ENCODE assay signal across 11 mouse cellular contexts in genomic region chr5:113334621-113335530, GRCm38 (mm10). TPM values are rescaled to one million over a fixed set of nuclear protein-coding genes. Genes with fewer than 3 reads are reported as not detected.
DNase-seq lines count a peak whose midpoint lies in the region; ATAC-seq lines count a peak whose summit lies in the region.
"Had no signal": no experiment of that assay in that cellular context is flagged by ENCODE, and none has a peak within 500 bp of the region (broad histone marks: within the 10 kb centered on the region; RNA-seq: fewer than 3 reads in every experiment).

No protein-coding gene starts in this region.

- DNase-seq in lung, adult 18-20 months, result no peak
- peak; percentile 26 for DNase-seq in forebrain, embryonic 10.5 days (ENCODE audit: extremely low spot score, low spot score)
- no peak for DNase-seq in adrenal gland, adult 8-10 months
- DNase-seq: gastrocnemius, postnatal 10 days had no signal

- H3K9ac ChIP-seq in lung, embryonic 15.5 days, result no peak overlapping the region
- no peak overlapping the region for H3K9ac ChIP-seq in intestine, embryonic 15.5 days
- no peak overlapping the region for H3K9ac ChIP-seq in neural tube, embryonic 15.5 days (replicated peaks)

- no peaks in the 10 kb centered on the region for H3K36me3 ChIP-seq in lung, embryonic 15.5 days
- H3K36me3 ChIP-seq in forebrain, embryonic 10.5 days (replicated peaks), result no peaks in the 10 kb centered on the region
- H3K36me3 ChIP-seq in intestine, embryonic 15.5 days, result no peaks in the 10 kb centered on the region
- H3K36me3 ChIP-seq in neural tube, embryonic 15.5 days, result no peaks in the 10 kb centered on the region

- ATAC-seq in lung, embryonic 15.5 days (ENCODE audit: borderline replicate concordance, extremely low read depth, low FRiP score, low TSS enrichment), result no peak
- no peak for ATAC-seq in intestine, embryonic 15.5 days
- ATAC-seq in neural tube, embryonic 15.5 days (ENCODE audit: low FRiP score), result no peak
- ATAC-seq in frontal cortex, adult (ENCODE audit: low TSS enrichment), result no peak
- ATAC-seq in inflammation-experienced regulatory T-cells, adult 6 months, result no peak
- ATAC-seq: Patski had no signal

- peaks cover 6% of the 10 kb centered on the region; the same call in 1 of the 2 replicates for H3K4me1 ChIP-seq in lung, embryonic 15.5 days
- peaks cover 23% of the 10 kb centered on the region for H3K4me1 ChIP-seq in forebrain, embryonic 10.5 days
- H3K4me1 ChIP-seq in intestine, embryonic 15.5 days (replicated peaks), result peaks cover 13% of the 10 kb centered on the region
- H3K4me1 ChIP-seq in neural tube, embryonic 15.5 days, result peaks cover 20% of the 10 kb centered on the region

- no peaks in the 10 kb centered on the region for H3K9me3 ChIP-seq in lung, embryonic 15.5 days
- peaks cover 4% of the 10 kb centered on the region; the same call in 1 of the 2 replicates for H3K9me3 ChIP-seq in forebrain, embryonic 10.5 days
- H3K9me3 ChIP-seq in intestine, embryonic 15.5 days, result no peaks in the 10 kb centered on the region
- no peaks in the 10 kb centered on the region for H3K9me3 ChIP-seq in neural tube, embryonic 15.5 days (replicated peaks)

- peak overlapping the region; percentile 34 for H3K4me2 ChIP-seq in lung, embryonic 15.5 days
- H3K4me2 ChIP-seq in intestine, embryonic 15.5 days (replicated peaks), result peak overlapping the region; percentile 61
- H3K4me2 ChIP-seq in neural tube, embryonic 15.5 days, result peak overlapping the region; percentile 42

- no peak overlapping the region for H3K27ac ChIP-seq in lung, embryonic 15.5 days
- peak overlapping the region; percentile 35; the same call in 1 of the 2 replicates for H3K27ac ChIP-seq in forebrain, embryonic 10.5 days
- H3K27ac ChIP-seq in intestine, embryonic 15.5 days, result no peak overlapping the region
- H3K27ac ChIP-seq in neural tube, embryonic 15.5 days (replicated peaks), result no peak overlapping the region

- H3K27me3 ChIP-seq in lung, embryonic 15.5 days, result peaks cover 67% of the 10 kb centered on the region
- peaks cover 81% of the 10 kb centered on the region for H3K27me3 ChIP-seq in forebrain, embryonic 10.5 days (ENCODE audit: poor library complexity, severe bottlenecking)
- peaks cover 63% of the 10 kb centered on the region for H3K27me3 ChIP-seq in intestine, embryonic 15.5 days (replicated peaks)
- H3K27me3 ChIP-seq in neural tube, embryonic 15.5 days (replicated peaks), result peaks cover 63% of the 10 kb centered on the region

- H3K4me3 ChIP-seq in lung, embryonic 15.5 days, result peak overlapping the region; percentile 18; the same call in 1 of the 2 replicates
- H3K4me3 ChIP-seq in forebrain, embryonic 10.5 days, result peak overlapping the region; percentile 46
- H3K4me3 ChIP-seq in intestine, embryonic 15.5 days (replicated peaks), result peak overlapping the region; percentile 26
- H3K4me3 ChIP-seq in neural tube, embryonic 15.5 days (replicated peaks), result no peak overlapping the region; the same call in 1 of the 2 replicates

- WGBS in lung, embryonic 15.5 days, result 5% methylated on average over 34 of the region's 34 CpGs
- WGBS in forebrain, embryonic 10.5 days, result 7% methylated on average over 34 of the region's 34 CpGs
- WGBS in intestine, embryonic 15.5 days, result 7% methylated on average over 34 of the region's 34 CpGs
- WGBS in neural tube, embryonic 15.5 days, result 10% methylated on average over 34 of the region's 34 CpGs

RNA-seq across cellular contexts. Expression of gene Aym1, which starts 22.2 kb away (rescaled TPM):
- polyA plus RNA-seq in lung, embryonic 15.5 days (2015; fragmentation: Nextera tagmentation; extraction: Ambion mirVana), result not detected in 2 replicates
- polyA plus RNA-seq in forebrain, embryonic 10.5 days (2016; fragmentation: Nextera tagmentation; extraction: Ambion mirVana), result not detected in 2 replicates
- polyA plus RNA-seq in intestine, embryonic 15.5 days (2015; fragmentation: Nextera tagmentation; extraction: Ambion mirVana), result not detected in 2 replicates
- not detected in 2 replicates for polyA plus RNA-seq in neural tube, embryonic 15.5 days (2015; fragmentation: Nextera tagmentation; extraction: Ambion mirVana)
- not detected for total RNA-seq in adrenal gland, adult 8-10 months (2022)
- polyA plus RNA-seq in inflammation-experienced regulatory T-cells, adult 6 months (2017; shearing (Covaris generic)), result not detected
- total RNA-seq: gastrocnemius, postnatal 10 days; left cerebral cortex, postnatal 10 days had no signal
- polyA plus RNA-seq: Patski had no signal

RNA-seq across cellular contexts. Expression of gene Sgsm1, which starts 24.3 kb away (rescaled TPM):
- polyA plus RNA-seq in lung, embryonic 15.5 days (2015; fragmentation: Nextera tagmentation; extraction: Ambion mirVana), result 4.8 and 5.4 TPM in 2 replicates
- polyA plus RNA-seq in forebrain, embryonic 10.5 days (2016; fragmentation: Nextera tagmentation; extraction: Ambion mirVana), result 15.5 and 18.2 TPM in 2 replicates
- 9.6 and 11.3 TPM in 2 replicates for polyA plus RNA-seq in intestine, embryonic 15.5 days (2015; fragmentation: Nextera tagmentation; extraction: Ambion mirVana)
- polyA plus RNA-seq in neural tube, embryonic 15.5 days (2015; fragmentation: Nextera tagmentation; extraction: Ambion mirVana), result 16.8 and 20.0 TPM in 2 replicates
- 10 to 100 TPM; 14.8 to 23.5 (median 18.8) TPM for total RNA-seq in adrenal gland, adult 8-10 months (2022)
- not detected for polyA plus RNA-seq in inflammation-experienced regulatory T-cells, adult 6 months (2017; shearing (Covaris generic))
